Mouse (Mus musculus): Measurements from ENCODE around the gene Tdrd6.

Gene Tdrd6

GRCm38 (mm10) chr17:43612221-43612620 is 17.9 kb downstream of the Tdrd6 start:
- DNase-seq (ENCODE audit: low spot score in 2 of 2): no peak

DNA sequence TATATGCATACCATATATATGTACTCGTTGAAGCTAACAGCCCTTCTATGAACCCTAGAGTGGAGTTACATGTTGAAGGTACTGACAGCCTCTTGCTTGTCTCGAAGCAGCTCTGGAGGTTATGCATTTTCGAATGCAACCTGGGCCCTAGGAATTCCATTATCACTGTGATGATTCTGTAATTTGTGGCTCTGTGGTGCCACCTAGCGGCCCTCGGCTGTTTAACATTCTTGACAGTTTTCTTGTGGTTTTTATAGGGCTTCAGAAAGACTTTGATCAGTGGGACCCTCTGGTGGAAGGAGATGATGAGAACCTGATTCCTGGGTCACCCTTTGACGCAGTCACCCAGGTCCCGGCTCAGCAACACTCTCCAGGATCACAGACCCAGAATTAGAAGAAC is 18.5 kb downstream of the Tdrd6 start:
- peak; percentile 53 to 69 for DNase-seq (ENCODE audit: low spot score in 2 of 2)

DNA sequence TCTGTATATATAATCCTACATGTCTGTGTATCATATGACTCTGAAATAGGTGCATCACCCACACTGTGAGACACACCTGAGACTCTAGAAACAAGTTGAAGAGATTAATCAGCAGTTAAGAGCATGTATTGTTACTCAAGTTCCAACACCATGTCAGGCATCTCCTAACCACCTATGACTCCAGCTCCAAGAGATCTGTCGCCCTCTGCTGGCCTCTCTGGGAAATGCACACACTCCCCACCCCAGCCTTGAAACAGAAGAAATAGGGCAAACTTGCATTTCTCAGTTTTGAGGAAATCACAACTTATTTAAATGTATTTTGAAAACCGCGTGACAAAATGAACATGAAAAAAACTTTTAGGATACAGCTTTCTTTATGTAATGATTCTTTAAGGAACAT is 23.4 kb downstream of the Tdrd6 start:
- DNase-seq (ENCODE audit: low spot score in 2 of 2): peak; percentile 67

- peak in 1 of 2 experiments; percentile 11 for DNase-seq (ENCODE audit: low spot score in 2 of 2)
Measured at GRCm38 (mm10) chr17:43598706-43599105, 31.4 kb downstream of the Tdrd6 start.

GRCm38 (mm10) chr17:43597742-43598141 is 32.4 kb downstream of the Tdrd6 start:
- no peak for DNase-seq (ENCODE audit: low spot score in 2 of 2)

GRCm38 (mm10) chr17:43592296-43593291 is 37.5 kb downstream of the Tdrd6 start:
- DNase-seq (ENCODE audit: low spot score in 2 of 2): peak; percentile 20 to 51

- DNase-seq (ENCODE audit: low spot score in 2 of 2): no peak
Measured at GRCm38 (mm10) chr17:43590531-43590930, 39.6 kb downstream of the Tdrd6 start.

DNA sequence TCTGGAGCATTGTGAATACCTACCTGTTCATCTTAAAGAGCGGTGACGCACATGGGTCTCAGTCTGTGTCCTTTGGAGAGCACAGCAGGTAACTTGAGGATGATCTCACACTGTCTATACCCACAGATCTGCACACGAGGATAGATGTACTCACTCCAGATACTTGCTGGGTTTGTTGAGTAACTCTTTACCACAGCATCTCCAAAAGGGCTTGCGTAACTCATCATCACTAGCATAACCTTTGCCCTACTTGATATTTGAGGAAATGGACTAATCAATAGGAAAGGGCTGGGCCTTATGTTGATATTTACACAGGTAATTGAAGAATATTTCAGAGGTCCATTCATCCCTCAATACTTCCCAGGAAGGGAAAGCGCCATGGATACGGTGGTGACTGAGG is 40.3 kb downstream of the Tdrd6 start:
- DNase-seq (ENCODE audit: low spot score in 2 of 2): no peak

DNA sequence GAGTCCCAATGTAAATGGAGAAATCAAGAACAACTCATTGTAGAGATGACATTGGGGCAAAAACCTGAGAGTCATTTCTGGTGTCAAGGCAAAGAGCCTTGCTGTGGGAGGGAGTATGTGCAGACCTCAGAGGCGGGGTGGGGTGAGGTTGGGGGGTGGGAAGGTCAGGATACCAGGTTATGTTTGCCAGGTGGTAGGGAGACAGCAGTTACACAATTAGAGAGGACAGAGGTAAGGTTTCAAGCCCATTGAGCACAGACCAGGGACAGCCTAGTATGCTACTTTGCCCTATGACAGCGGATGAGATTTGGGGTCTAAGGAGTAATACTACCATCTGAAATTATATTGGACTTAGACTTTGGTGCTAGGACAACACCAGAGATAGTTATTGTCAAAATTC is 42.8 kb downstream of the Tdrd6 start:
- no peak for DNase-seq (ENCODE audit: low spot score in 2 of 2)

DNA sequence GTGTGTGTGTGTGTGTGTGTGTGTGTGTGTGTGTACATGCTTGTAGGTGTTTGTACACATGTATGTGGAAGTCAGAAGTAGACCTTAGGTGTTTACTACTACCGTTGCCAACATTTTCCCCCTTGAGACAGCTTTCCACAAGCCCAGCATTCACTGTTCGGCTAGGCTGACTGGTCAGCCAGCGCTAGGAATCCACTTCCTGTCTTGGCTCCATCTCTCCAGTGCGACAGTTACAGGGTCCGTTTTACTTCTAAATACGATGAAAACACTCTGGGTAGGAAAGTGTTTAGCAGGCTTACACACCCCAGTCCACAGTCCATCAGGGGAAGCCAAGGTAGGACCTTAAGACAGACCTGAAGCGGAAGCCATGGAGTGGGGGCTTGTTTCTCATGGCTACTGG is 45.3 kb downstream of the Tdrd6 start:
- DNase-seq (ENCODE audit: low spot score in 2 of 2): no peak

- DNase-seq (ENCODE audit: low spot score in 2 of 2): peak; percentile 12 to 13
Measured at GRCm38 (mm10) chr17:43581012-43581467, 49.1 kb downstream of the Tdrd6 start.

DNA sequence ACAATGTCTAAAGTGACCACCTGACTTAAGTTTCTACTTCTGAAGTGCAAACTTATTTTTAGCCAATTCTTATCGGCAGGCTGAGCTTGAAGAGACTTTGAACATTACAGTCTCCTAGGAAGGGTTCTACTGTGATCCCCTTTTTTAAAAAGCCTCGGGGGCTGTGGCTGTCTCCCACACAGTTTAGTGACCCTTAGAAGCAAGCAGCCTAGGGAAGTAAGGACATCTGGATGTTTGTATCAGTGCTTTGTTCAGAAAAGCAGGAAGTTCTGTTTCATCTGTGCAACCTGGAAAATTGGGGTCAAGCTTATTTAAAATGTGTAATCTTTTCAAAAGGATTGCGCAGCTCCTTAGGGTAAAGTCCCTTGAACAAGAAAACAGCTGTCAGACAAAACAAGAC is 49.6 kb downstream of the Tdrd6 start:
- no peak for DNase-seq (ENCODE audit: low spot score in 2 of 2)

- no peak for DNase-seq (ENCODE audit: low spot score in 2 of 2)
Measured at GRCm38 (mm10) chr17:43573624-43574073, 56.5 kb downstream of the Tdrd6 start.

- no peak for DNase-seq (ENCODE audit: low spot score in 2 of 2)
Measured at GRCm38 (mm10) chr17:43569287-43569686, 60.8 kb downstream of the Tdrd6 start.

- peak; percentile 48 to 53 for DNase-seq (ENCODE audit: low spot score in 2 of 2)
Measured at GRCm38 (mm10) chr17:43567992-43568888, 61.9 kb downstream of the Tdrd6 start, which contains the start of gene Pla2g7. Pla2g7 (plus strand) TSS chr17:43568098.

- peak in 1 of 2 experiments; percentile 26 for DNase-seq (ENCODE audit: low spot score in 2 of 2)
Measured at GRCm38 (mm10) chr17:43567593-43567991, 62.5 kb downstream of the Tdrd6 start.

All from frontal cortex, postnatal 36 days (tissue).